Mouse (Mus musculus) MEL-GATA-1-ER (cell line): ENCODE results near the gene Pno1.

ENCODE experiments used
- DNase-seq: peaks from one replicate; pipeline ENCODE4 v3.0.0-alpha.2; 2012; ENCODE audit warnings: low read depth; ENCODE audit errors: extremely low read depth

The Pno1 gene

DNA sequence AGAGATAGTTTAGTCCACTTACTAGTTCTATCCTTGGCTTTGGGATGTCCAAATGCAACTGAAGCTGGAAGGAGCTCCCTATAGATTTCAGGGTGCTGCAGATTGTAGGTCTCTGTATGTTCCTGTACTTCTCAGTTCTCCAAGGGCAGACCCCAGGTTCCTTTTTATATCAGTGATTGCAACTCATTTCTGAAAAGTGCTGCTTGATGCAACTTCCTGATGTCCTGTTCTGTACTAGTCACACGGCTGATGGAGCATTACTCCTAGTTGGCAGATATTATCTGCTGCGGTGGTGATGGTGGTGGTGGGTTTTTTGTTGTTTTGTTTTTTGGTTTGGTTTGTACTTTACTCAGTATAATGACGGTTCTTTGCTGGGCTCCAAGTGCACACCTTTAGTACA, 30.6 kb downstream of the Pno1 start:
- DNase-seq, result no peak

DNA sequence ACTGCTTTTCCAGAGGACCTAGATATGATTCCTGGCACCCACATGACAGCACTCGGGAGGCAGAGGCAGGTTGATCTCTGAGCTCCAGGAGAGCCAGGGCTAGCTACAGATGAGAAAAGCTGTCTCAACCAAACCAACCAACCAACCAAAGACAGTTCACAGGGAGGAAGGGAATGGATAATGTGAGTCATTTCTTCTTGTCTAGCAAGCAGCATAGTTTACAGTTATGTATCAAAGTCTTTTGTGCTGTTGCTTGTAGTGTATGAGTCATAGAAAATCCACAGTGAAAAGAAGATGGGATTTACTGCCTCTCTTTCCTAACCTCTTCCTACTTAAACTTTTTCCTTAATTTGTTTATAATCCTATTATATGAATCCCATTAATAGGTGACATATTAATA, 34.7 kb downstream of the Pno1 start:
- DNase-seq, result no peak

DNA sequence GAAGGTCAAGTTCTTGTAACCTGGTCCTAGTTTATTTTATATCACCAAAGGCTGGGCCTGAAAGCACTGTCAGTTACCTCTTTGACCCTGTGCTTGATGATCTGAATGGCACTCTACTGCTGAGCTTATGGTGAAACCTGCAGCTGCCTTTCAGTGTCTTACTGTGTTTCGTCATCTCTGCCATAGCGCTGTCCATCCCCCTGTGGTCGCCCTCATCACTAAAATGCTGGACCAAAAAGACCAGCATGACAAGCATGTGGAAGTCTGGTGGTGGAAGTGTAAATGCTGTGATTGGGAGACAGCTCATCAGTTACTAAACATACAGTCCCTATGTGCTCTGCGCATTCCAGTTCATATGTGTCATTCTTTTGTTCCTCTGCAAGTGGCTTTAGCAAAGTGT, 39.1 kb downstream of the Pno1 start:
- no peak for DNase-seq

DNA sequence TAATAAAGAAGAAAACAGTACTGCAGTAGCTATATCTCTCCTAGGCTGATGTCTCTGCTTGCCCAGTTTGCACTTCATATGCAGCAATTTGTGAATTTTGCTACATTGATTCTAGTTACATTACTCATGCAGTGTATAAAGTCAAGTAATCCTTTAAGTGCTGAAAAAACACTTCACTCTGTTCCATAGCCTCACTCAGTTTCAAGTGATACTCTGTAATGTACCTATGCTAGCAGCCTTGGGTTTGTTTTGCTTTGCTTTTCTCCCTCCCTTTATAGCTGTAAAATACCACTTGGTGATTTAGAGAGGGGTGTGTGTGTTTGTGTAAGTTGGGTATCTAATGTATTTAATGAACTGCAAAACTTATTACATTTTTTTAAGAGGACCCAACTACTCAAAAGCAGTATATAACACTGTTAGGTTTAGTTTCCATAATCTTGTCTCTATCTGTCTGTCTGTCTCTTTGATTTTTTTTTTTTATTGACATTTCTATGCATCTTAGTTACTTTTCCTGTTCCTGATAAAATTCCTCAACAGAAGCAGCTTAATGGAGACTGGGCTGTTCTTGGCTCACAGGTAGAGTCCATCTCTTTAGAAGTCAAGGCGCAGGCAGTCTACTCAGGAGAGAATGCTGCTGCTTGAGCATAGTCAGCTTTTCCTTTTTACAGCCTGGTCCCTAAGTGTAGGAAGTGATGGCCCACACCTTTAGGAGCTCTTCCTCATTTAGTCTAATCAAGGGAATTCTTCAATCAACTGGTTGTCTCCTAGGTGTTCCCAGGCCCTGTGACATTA, 40.2 kb downstream of the Pno1 start:
- no peak for DNase-seq

DNA sequence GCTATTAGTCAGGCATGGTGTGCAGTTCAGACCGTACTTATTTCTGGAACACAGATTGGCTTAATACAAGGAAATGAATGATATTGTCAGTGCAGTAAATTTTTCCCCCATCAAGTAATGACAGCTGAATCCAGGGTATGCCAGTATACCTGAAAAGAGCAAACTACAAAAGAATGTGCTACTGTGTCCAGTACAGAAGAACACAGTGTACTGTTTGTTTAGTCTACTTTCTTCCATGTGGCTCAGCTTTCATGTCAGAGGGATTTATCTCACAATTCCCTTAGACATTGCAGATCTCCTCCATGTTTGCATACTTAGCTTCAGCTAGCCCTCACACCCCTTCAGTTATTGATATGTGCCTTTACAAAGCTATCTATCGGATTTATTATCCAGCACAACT, 42.1 kb downstream of the Pno1 start:
- no peak for DNase-seq

DNA sequence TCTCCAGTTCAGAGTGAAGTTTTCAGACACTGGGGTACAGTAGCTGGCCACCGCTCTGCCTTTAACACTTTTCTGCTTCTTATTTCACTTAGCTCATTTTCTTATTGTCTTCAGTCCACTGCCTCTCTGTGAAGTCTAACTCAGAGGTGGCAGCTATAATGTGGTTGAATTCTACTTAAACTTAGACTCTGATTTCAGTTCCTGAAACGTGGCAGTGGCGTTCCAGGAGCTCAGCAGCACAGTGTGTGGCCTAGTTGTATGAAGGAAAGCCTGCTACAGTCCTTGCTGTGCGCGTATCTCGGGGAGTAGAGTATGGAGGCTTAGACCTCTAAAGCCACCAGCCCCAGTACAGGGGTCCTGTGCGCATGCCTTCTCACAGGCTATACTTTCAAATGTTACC, 44.7 kb downstream of the Pno1 start:
- no peak for DNase-seq

DNA sequence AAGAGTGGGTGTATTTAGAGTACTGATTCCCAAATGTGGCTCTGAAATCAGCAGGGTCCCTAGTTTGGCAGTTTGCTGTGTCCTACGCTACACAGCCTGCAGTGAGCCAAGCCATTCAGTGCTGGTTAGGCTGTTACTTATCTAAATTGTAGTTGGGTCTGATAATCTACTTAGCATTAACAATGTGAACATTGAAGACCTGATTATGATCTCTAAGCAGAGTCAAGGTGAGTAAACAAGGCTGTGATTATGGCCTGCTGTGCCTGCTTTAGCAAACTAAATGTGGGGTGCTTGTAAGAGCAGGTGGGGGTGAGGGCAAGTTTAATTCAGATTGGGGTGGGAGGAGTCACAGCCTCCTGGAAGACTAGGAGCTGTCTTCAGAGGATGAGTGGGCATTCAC, 47.4 kb downstream of the Pno1 start:
- no peak for DNase-seq

DNA sequence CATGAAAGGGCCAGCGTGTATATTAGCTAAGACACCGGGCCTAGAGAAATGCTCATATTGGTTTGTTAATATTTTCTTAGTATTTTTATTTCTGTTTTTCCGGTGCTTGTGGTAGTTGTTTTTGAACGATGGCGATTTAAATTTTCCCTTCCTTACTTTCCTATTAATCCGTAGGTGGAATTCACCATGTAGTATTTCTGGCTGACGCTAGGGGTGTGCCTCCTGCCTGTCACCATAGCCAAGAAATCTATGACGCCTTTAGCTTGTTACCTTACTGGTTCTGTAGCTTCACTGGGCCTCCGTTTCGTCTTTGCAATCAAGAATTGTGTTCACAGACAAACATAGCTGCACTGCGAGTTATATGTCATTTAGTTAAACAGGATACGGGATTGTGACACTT, 51.1 kb downstream of the Pno1 start:
- DNase-seq, result peak; percentile 66

DNA sequence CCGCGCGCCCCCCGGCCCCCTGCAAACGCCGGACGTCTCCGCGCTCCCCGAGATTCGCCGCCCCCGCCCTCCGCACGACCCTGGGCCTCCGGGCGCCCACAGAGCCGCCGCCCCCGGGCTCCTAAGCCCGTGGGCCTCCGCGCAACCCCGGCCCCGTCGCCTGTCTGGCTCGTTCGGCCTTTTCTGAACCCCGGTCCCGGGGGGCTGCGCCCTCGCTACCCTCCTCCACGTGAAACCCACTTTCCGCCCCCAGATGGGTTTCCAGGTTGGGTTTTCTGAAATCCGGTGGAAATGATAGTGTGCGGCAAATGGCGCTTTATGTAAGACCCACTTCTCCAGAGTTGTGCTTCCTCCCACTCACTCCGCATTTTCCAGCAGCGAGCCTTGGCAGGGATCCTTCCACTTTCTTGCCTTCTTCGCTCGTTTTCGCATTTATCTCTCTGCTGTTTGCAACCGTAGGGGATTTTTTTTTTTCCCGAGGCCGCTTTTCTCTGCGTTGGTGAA, 51.6 kb downstream of the Pno1 start:
- peak; percentile 19 for DNase-seq

DNA sequence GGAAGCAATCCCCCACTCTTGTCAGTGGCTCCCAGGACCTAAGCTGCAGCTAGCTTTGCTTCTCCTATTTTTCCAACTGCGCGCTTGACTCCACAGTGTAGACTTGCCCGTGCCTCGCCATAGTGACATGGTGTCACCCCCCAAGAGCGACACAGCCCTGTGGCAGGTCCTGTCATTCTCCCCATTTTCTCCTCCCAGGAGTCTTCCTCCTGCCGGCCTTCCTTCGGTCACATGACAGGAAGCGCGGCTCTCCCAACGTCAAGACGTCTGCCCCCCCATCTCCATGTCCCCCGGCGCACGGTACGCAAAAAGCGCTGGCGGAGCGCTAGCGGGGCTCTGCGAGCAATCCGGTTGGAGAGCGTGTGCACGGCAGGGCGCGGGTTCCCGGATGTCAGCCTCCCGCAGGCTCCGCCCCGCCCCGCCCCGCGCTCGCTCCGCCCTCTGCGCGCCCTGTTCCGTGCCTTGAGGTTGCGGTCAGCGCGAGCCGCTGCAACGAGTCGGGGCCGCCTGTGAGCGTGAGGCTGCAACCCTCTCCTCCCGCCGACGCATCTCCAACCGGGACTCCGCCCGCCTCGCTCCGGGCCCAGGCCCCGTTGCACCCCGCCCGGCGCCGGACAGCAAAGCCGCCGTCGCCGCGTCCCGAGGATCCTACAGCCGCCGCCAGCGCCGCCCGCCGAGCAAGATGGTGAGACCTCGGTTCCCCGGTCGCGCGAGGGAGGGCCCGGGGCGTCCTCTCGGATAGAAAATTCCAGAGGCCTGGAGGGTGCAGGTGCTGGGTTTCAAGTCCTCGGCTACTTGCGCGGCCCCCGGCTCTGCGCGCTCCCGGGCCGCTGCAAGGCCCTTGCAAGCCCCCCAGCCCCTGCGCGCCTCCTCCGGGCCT, 52.3 kb downstream of the Pno1 start, which contains the start of gene Ppp3r1:
TSS of gene Ppp3r1 (plus strand) at position 406 of the 880 bp plus-strand sequence.
- DNase-seq, result peak; percentile 86
